Mouse (Mus musculus) small intestine, adult 2 months (tissue): Measurements from ENCODE around the gene Fgb. TPM values are rescaled to one million over a fixed set of nuclear protein-coding genes. Genes with fewer than 3 reads are reported as not detected.

Experiments
- H3K27ac ChIP-seq: fragments of 200-500 bp; 2 replicates; pipeline ENCODE4 v1.5.1; 2012; ENCODE audit warnings: low read depth, low read length, control low read depth, inconsistent platforms; ENCODE audit not compliant: insufficient read depth
- H3K27me3 ChIP-seq: fragments of 200-500 bp; 2 replicates; pipeline ENCODE4 v1.6.1; 2012; ENCODE audit warnings: mild to moderate bottlenecking, moderate library complexity, low read length, inconsistent platforms; ENCODE audit not compliant: control insufficient read depth, insufficient read depth
- H3K36me3 ChIP-seq: fragments of 200-500 bp; 2 replicates; pipeline ENCODE4 v1.6.1; 2012; ENCODE audit warnings: mild to moderate bottlenecking, low read length, control low read depth, inconsistent platforms; ENCODE audit not compliant: control insufficient read depth, insufficient read depth
- H3K4me1 ChIP-seq: fragments of 200-500 bp; 2 replicates; pipeline ENCODE4 v1.6.1; 2012; ENCODE audit warnings: low read length, inconsistent platforms, mixed read lengths; ENCODE audit not compliant: control insufficient read depth, insufficient read depth, insufficient read length
- H3K4me3 ChIP-seq: fragments of 200-500 bp; 2 replicates; pipeline ENCODE4 v1.5.1; 2012; ENCODE audit warnings: low read depth, mild to moderate bottlenecking, control low read depth, inconsistent platforms, low read length, moderate library complexity
- CTCF ChIP-seq: fragments of 200-500 bp; IDR thresholded peaks from 2 replicates; pipeline ENCODE4 v1.5.1; 2012; ENCODE audit warnings: low read depth, mild to moderate bottlenecking, control low read depth, inconsistent platforms, low read length, moderate library complexity, mixed read lengths; ENCODE audit not compliant: insufficient replicate concordance, insufficient read length; ENCODE audit errors: extremely low read depth
- POLR2A ChIP-seq: fragments of 200-500 bp; IDR thresholded peaks from 2 replicates; pipeline ENCODE4 v1.6.1; 2012; ENCODE audit warnings: low read depth, mild to moderate bottlenecking, control low read depth, inconsistent platforms, low read length, moderate library complexity
- WGBS: fragments of 180-500 bp; shearing (Covaris S2); methylation state at CpG from one replicate; pipeline ENCODE4 v1.1.7; 2018; 5-methylcytosine and 5-hydroxymethylcytosine counted together
- polyA plus RNA-seq: library from polyadenylated mRNA; depleted of rRNA; stranded (reverse); fragments of >200 nt; gene quantifications from 2 replicates; pipeline ENCODE4 v1.2.3, GENCODE M21; 2012; rRNA removed

Fgb gene
- polyA plus RNA-seq = not detected in 2 replicates

- no peaks in the 10 kb centered on the region; the same call in 1 of the 2 replicates for H3K27me3 ChIP-seq
- no peak within 1 kb of the TSS for H3K27ac ChIP-seq
- H3K4me1 ChIP-seq = no peaks in the 10 kb centered on the region; the same call in 1 of the 2 replicates
- TF ChIP-seq CTCF (no peak), POLR2A (no peak)
- no peak within 1 kb of the TSS for H3K4me3 ChIP-seq
- no peaks in the 10 kb centered on the region for H3K36me3 ChIP-seq
- 52% methylated on average over 8 of the region's 8 CpGs for WGBS
Observed at GRCm38 (mm10) chr3:83049680-83050079, at the start of gene Fgb. Fgb (minus strand) TSS chr3:83049863.

GRCm38 (mm10) chr3:83099139-83099538, 49.5 kb upstream of the Fgb start:
- Histone ChIP-seq H3K27me3 (peaks cover 3% of the 10 kb centered on the region; the same call in 1 of the 2 replicates), H3K4me1 (no peaks in the 10 kb centered on the region), H3K4me3 (no peak overlapping the region), H3K36me3 (no peaks in the 10 kb centered on the region), H3K27ac (no peak overlapping the region)
- WGBS = 93% methylated on average over 1 of the region's 1 CpGs
- TF ChIP-seq POLR2A (no peak), CTCF (no peak)

DNA sequence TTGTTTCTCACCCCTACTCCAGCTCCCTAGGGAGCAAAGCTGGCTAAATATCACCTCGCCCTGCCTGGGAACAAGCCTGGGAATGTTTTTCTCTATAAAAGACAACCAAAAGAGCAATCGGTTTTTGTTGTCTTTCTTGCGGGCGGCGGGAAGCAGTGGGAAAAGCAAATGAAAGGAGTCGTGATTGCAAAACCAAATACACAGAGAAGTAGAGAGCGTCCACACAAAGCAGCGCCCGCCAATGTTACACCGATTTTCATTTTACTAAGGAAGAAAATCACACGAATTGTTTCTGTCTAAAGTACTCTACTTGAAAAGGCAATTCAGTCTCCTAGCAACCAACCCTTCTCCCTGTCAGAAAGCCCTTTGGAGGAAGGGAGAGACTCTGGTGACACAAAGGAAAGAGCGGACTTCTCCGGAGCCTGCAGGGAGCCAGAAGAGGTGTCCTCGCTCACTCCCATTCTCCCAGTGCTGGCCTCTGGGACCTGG, 48.9 kb upstream of the Fgb start:
- 16% methylated on average over 14 of the region's 14 CpGs for WGBS
- H3K4me3 ChIP-seq = no peak overlapping the region

DNA sequence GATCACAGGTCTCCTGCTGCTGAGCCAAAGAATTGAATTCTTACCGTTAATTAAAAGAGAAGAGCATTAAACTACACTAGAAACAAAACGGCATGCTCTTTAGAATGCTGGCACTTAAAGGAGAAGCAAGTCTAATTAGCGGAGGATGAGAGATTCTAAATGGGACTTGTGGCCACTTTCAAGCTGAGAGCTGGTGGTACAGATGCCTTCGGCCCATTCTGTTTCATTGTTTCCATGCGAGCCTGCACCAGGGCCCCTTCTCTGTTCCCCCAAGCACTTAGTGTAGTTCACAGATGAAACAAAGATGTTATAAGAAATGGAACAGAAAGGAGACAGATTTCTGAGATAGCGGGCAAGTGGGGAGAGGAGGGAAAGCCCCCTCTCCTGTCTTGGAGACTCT, 47.9 kb upstream of the Fgb start:
- no peak for TF ChIP-seq POLR2A
- no peak for TF ChIP-seq CTCF
- H3K36me3 ChIP-seq = no peaks in the 10 kb centered on the region
- H3K4me3 ChIP-seq = no peak overlapping the region
- WGBS = 83% methylated on average over 6 of the region's 6 CpGs
- H3K27me3 ChIP-seq = peaks cover 3% of the 10 kb centered on the region; the same call in 1 of the 2 replicates
- H3K4me1 ChIP-seq = no peaks in the 10 kb centered on the region
- H3K27ac ChIP-seq = no peak overlapping the region

More for the DNA sequence above, 48.9 kb upstream of the Fgb start:
- TF ChIP-seq POLR2A (no peak), CTCF (no peak)
- Histone ChIP-seq H3K27me3 (peaks cover 3% of the 10 kb centered on the region; the same call in 1 of the 2 replicates), H3K36me3 (no peaks in the 10 kb centered on the region), H3K4me1 (no peaks in the 10 kb centered on the region), H3K27ac (no peak overlapping the region)

DNA sequence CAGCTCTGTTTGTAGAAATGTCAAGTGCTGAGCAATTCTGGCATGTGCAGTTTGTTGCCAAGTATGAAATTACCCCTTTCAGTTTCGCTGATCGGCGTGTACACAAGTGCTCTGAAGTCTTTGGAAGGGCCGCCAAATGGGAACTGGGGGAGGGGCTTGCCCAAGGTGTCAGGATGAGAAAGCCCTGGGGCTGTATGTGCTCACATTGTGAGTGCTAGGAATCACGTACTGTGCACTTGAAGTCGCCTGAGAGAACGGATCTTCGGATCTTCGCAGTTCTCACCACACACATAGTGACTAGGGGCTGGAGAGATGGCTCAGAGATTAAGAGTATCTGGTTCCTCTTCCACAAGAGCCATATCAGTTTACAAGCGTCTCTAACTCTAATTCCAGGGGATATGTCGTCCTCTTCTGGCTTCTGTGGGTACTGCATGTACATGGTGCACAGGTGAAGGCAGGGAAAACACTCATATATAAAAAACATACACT, 30.9 kb upstream of the Fgb start:
- under 1% methylated on average over 11 of the region's 11 CpGs for WGBS
- TF ChIP-seq CTCF = no peak
- TF ChIP-seq POLR2A = no peak

DNA sequence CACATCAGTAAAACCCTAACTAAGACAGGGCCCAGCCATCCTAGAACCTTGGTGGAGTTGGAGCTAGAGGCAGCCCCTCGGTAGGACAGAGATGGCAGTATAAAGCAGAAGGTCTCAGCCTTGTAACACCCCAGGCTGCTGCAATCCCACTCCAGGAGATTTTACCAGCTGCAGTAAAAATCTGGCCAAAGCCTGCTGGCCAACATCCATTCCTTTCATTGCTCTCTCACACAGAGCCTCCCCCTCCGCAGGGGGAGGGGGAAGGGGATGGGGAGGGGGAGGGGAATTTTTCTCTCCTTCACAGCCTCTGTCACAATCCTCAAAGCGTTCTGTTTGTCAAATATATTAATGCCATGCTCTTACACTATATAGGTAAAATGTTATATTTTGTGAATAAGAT, 26.9 kb upstream of the Fgb start:
- H3K4me1 ChIP-seq = no peaks in the 10 kb centered on the region
- H3K4me3 ChIP-seq = no peak overlapping the region
- 42% methylated on average over 3 of the region's 3 CpGs for WGBS
- H3K27ac ChIP-seq = no peak overlapping the region
- peaks cover 7% of the 10 kb centered on the region for H3K36me3 ChIP-seq
- no peaks in the 10 kb centered on the region for H3K27me3 ChIP-seq
- TF ChIP-seq POLR2A (no peak), CTCF (no peak)

More for the DNA sequence above, 30.9 kb upstream of the Fgb start:
- Histone ChIP-seq H3K36me3 (no peaks in the 10 kb centered on the region), H3K27ac (peak overlapping the region; percentile 64), H3K4me1 (no peaks in the 10 kb centered on the region), H3K27me3 (no peaks in the 10 kb centered on the region), H3K4me3 (peak overlapping the region; percentile 56)

- WGBS = 80% methylated on average over 4 of the region's 4 CpGs
- Histone ChIP-seq H3K4me3 (no peak overlapping the region), H3K36me3 (peaks cover 59% of the 10 kb centered on the region), H3K4me1 (no peaks in the 10 kb centered on the region), H3K27me3 (no peaks in the 10 kb centered on the region), H3K27ac (no peak overlapping the region)
- TF ChIP-seq POLR2A (no peak), CTCF (no peak)
Observed at GRCm38 (mm10) chr3:83070231-83070630, 20.6 kb upstream of the Fgb start.
